Comparison of ENCODE assay signal across 8 mouse cellular contexts in genomic region chr1:167285356-167285755, GRCm38 (mm10). TPM values are rescaled to one million over a fixed set of nuclear protein-coding genes. Genes with fewer than 3 reads are reported as not detected.
A peak's percentile ranks its signal among the peaks of the same experiment; 100 is the strongest.
DNase-seq lines count a peak whose midpoint lies in the region; ATAC-seq and TF ChIP-seq lines count a peak whose summit lies in the region.

No protein-coding gene starts in this region.

- no peaks in the 10 kb centered on the region for H3K9me3 ChIP-seq in limb, embryonic 13.5 days
- H3K9me3 ChIP-seq in stomach, embryonic 14.5 days (ENCODE audit: control insufficient read depth, low read depth, low read length): no peaks in the 10 kb centered on the region

- TF ChIP-seq CTCF in cerebellum, adult 2 months (IDR thresholded peaks at IDR 0.05; ENCODE audit: borderline replicate concordance, insufficient read depth, low read depth, low read length): no peak
- TF ChIP-seq CTCF in spleen, adult 2 months (IDR thresholded peaks at IDR 0.05; ENCODE audit: extremely low read depth, insufficient read depth, insufficient read length, insufficient replicate concordance): no peak

- DNase-seq in cerebellum, adult 2 months: no peak
- no peak for DNase-seq in cerebellum, adult 11-12 months
- DNase-seq in spleen, adult 2 months (ENCODE audit: low read depth in 1 of 2, low spot score in 2 of 2): no peak
- DNase-seq in spleen, postnatal 4 days (ENCODE audit: low spot score in 2 of 2): no peak
- no peak for DNase-seq in frontal cortex, postnatal 25 days (ENCODE audit: low spot score in 2 of 2)
- no peak for DNase-seq in left cerebral cortex, postnatal 14 days (ENCODE audit: low spot score in 2 of 2)

- no peaks in the 10 kb centered on the region for H3K36me3 ChIP-seq in spleen, adult 2 months (ENCODE audit: control insufficient read depth, insufficient read depth, low read length)
- no peaks in the 10 kb centered on the region for H3K36me3 ChIP-seq in limb, embryonic 13.5 days
- no peaks in the 10 kb centered on the region for H3K36me3 ChIP-seq in stomach, embryonic 14.5 days (ENCODE audit: control insufficient read depth, insufficient read depth, low read length)

- H3K27me3 ChIP-seq in cerebellum, adult 2 months (ENCODE audit: control insufficient read depth, insufficient read depth, low read length): no peaks in the 10 kb centered on the region
- H3K27me3 ChIP-seq in spleen, adult 2 months (ENCODE audit: control insufficient read depth, insufficient read depth, low read length): no peaks in the 10 kb centered on the region; the same call in 1 of the 2 replicates
- H3K27me3 ChIP-seq in limb, embryonic 13.5 days: peaks cover 6% of the 10 kb centered on the region; the same call in 1 of the 2 replicates
- no peaks in the 10 kb centered on the region for H3K27me3 ChIP-seq in stomach, embryonic 14.5 days (ENCODE audit: control insufficient read depth, insufficient read depth, low read length)

- H3K27ac ChIP-seq in cerebellum, adult 2 months (ENCODE audit: insufficient read depth, low read length): peak overlapping the region; percentile 44; the same call in 1 of the 2 replicates
- no peak overlapping the region for H3K27ac ChIP-seq in spleen, adult 2 months (ENCODE audit: insufficient read depth, low read length)
- H3K27ac ChIP-seq in limb, embryonic 13.5 days: no peak overlapping the region
- no peak overlapping the region; the same call in 1 of the 2 replicates for H3K27ac ChIP-seq in stomach, embryonic 14.5 days (ENCODE audit: low read length)

- TF ChIP-seq POLR2A in cerebellum, adult 2 months (IDR thresholded peaks at IDR 0.05; ENCODE audit: borderline replicate concordance, insufficient read depth, low read length): no peak
- TF ChIP-seq POLR2A in spleen, adult 2 months (IDR thresholded peaks at IDR 0.05; ENCODE audit: low read depth, low read length): no peak

- 1% methylated on average over 8 of the region's 8 CpGs for WGBS in cerebellum, adult 2 months
- 10% methylated on average over 8 of the region's 8 CpGs for WGBS in spleen, adult 2 months
- WGBS in limb, embryonic 13.5 days: 2% methylated on average over 8 of the region's 8 CpGs
- WGBS in stomach, embryonic 14.5 days: 2% methylated on average over 8 of the region's 8 CpGs

- intact Hi-C loops in left cerebral cortex, postnatal 14 days (cut with DNase I): loop anchor here (2.0 kb wide), 1 partner anchor 53 kb away; no protein-coding TSS in a partner anchor

- H3K9ac ChIP-seq in limb, embryonic 13.5 days: peak overlapping the region; percentile 91; the same call in 1 of the 2 replicates
- peak overlapping the region; percentile 84; the same call in 1 of the 2 replicates for H3K9ac ChIP-seq in stomach, embryonic 14.5 days (replicated peaks; ENCODE audit: low read depth, low read length)

- peak overlapping the region; percentile 78 for H3K4me2 ChIP-seq in limb, embryonic 13.5 days (replicated peaks)
- peak overlapping the region; percentile 76 for H3K4me2 ChIP-seq in stomach, embryonic 14.5 days (replicated peaks; ENCODE audit: low read depth, low read length)

- peak overlapping the region; percentile 82 for H3K4me3 ChIP-seq in cerebellum, adult 2 months (replicated peaks; ENCODE audit: insufficient read depth, low read depth, low read length)
- H3K4me3 ChIP-seq in spleen, adult 2 months (ENCODE audit: extremely low read depth, insufficient read depth, insufficient read length): peak overlapping the region; percentile 92; the same call in 1 of the 2 replicates
- H3K4me3 ChIP-seq in limb, embryonic 13.5 days: peak overlapping the region; percentile 87
- peak overlapping the region; percentile 93 for H3K4me3 ChIP-seq in stomach, embryonic 14.5 days (ENCODE audit: low read depth, low read length)

- ATAC-seq in limb, embryonic 13.5 days (ENCODE audit: low FRiP score, low read depth): no peak
- no peak for ATAC-seq in stomach, embryonic 14.5 days (ENCODE audit: insufficient number of reproducible peaks, insufficient read depth, low FRiP score, low read depth)

- H3K4me1 ChIP-seq in cerebellum, adult 2 months (ENCODE audit: control insufficient read depth, insufficient read depth, low read length): peaks cover 2% of the 10 kb centered on the region; the same call in 1 of the 2 replicates
- peaks cover 3% of the 10 kb centered on the region; the same call in 1 of the 2 replicates for H3K4me1 ChIP-seq in spleen, adult 2 months (ENCODE audit: control insufficient read depth, insufficient read depth, insufficient read length)
- H3K4me1 ChIP-seq in limb, embryonic 13.5 days: peaks cover 25% of the 10 kb centered on the region
- H3K4me1 ChIP-seq in stomach, embryonic 14.5 days (ENCODE audit: control insufficient read depth, insufficient read depth, low read length): peaks cover 16% of the 10 kb centered on the region

RNA-seq across cellular contexts. Expression of gene Uck2, which starts 0.2 kb away (rescaled TPM):
- 20.7 and 24.3 TPM in 2 replicates for polyA plus RNA-seq in cerebellum, adult 2 months (2012; rRNA removed)
- polyA plus RNA-seq in spleen, adult 2 months (2012; rRNA removed): 15.1 and 20.1 TPM in 2 replicates
- 78.3 and 83.2 TPM in 2 replicates for polyA plus RNA-seq in limb, embryonic 13.5 days (2015; fragmentation: Nextera tagmentation; extraction: Ambion mirVana)
- polyA plus RNA-seq in stomach, embryonic 14.5 days (2014; fragmentation: Nextera tagmentation; extraction: Ambion mirVana): 86.3 and 90.8 TPM in 2 replicates
- 10 to 100 TPM; 74.1 to 81.2 TPM for total RNA-seq in left cerebral cortex, postnatal 14 days (2021)

RNA-seq across cellular contexts. Expression of gene Tmco1, which starts 22.8 kb away (rescaled TPM):
- polyA plus RNA-seq in cerebellum, adult 2 months (2012; rRNA removed): 71.7 and 74.9 TPM in 2 replicates
- 13.6 and 17.5 TPM in 2 replicates for polyA plus RNA-seq in spleen, adult 2 months (2012; rRNA removed)
- polyA plus RNA-seq in limb, embryonic 13.5 days (2015; fragmentation: Nextera tagmentation; extraction: Ambion mirVana): 80.4 and 81.8 TPM in 2 replicates
- 87.1 and 90.2 TPM in 2 replicates for polyA plus RNA-seq in stomach, embryonic 14.5 days (2014; fragmentation: Nextera tagmentation; extraction: Ambion mirVana)
- total RNA-seq in left cerebral cortex, postnatal 14 days (2021): 10 to 100 TPM; 44.0 to 46.4 TPM
